Mouse (Mus musculus): Measurements from ENCODE around the gene Atp8a2. TPM values are rescaled to one million over a fixed set of nuclear protein-coding genes. Genes with fewer than 3 reads are reported as not detected.

Gene Atp8a2
- polyA plus RNA-seq, 1 experiment = 17.4 TPM

- TF ChIP-seq CTCF (IDR thresholded peaks at IDR 0.05; ENCODE audit: borderline replicate concordance, extremely low read depth, insufficient read depth, insufficient read length) (peak; percentile 94), POLR2A (IDR thresholded peaks at IDR 0.05; ENCODE audit: borderline replicate concordance, extremely low read depth, insufficient read depth, insufficient read length, poor library complexity, severe bottlenecking) (no peak)
Observed at GRCm38 (mm10) chr14:60015891-60016290, 181.1 kb downstream of the Atp8a2 start.

GRCm38 (mm10) chr14:60001801-60002200 is 195.2 kb downstream of the Atp8a2 start:
- no peak for DNase-seq (ENCODE audit: low read depth)
- TF ChIP-seq CTCF (IDR thresholded peaks at IDR 0.05; ENCODE audit: borderline replicate concordance, extremely low read depth, insufficient read depth, insufficient read length) (no peak), POLR2A (IDR thresholded peaks at IDR 0.05; ENCODE audit: borderline replicate concordance, extremely low read depth, insufficient read depth, insufficient read length, poor library complexity, severe bottlenecking) (no peak)

More at GRCm38 (mm10) chr14:60015891-60016290, 181.1 kb downstream of the Atp8a2 start:
- DNase-seq (ENCODE audit: low read depth) = peak; percentile 94

GRCm38 (mm10) chr14:59988860-59989259 is 208.1 kb downstream of the Atp8a2 start:
- no peak for DNase-seq (ENCODE audit: low read depth)
- TF ChIP-seq POLR2A (IDR thresholded peaks at IDR 0.05; ENCODE audit: borderline replicate concordance, extremely low read depth, insufficient read depth, insufficient read length, poor library complexity, severe bottlenecking) (no peak), CTCF (IDR thresholded peaks at IDR 0.05; ENCODE audit: borderline replicate concordance, extremely low read depth, insufficient read depth, insufficient read length) (peak; percentile 30; the same call in 1 of the 2 replicates)

GRCm38 (mm10) chr14:59987975-59988374 is 209.0 kb downstream of the Atp8a2 start:
- no peak for DNase-seq (ENCODE audit: low read depth)
- no peak for TF ChIP-seq CTCF (IDR thresholded peaks at IDR 0.05; ENCODE audit: borderline replicate concordance, extremely low read depth, insufficient read depth, insufficient read length)
- TF ChIP-seq POLR2A (IDR thresholded peaks at IDR 0.05; ENCODE audit: borderline replicate concordance, extremely low read depth, insufficient read depth, insufficient read length, poor library complexity, severe bottlenecking) = no peak

DNA sequence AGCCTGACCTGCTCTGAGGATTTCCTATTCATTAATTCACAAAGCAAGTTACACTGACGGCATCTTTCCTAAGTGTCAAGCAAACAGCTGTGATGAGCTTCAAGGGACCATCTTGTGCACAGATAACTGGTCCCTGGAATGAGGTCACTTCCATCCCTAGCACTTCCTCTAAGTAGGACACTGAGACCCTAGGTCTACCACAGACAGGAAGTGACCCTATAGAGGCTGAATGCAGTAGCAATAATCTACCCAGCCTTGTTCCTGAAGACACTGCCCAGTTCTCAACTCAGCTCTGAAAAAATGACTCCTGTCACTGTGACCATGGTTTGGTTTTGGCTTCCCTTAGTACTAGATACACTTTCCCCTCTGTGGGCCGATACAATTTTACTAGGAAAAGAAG is 219.0 kb downstream of the Atp8a2 start:
- TF ChIP-seq POLR2A (IDR thresholded peaks at IDR 0.05; ENCODE audit: borderline replicate concordance, extremely low read depth, insufficient read depth, insufficient read length, poor library complexity, severe bottlenecking) = no peak
- no peak for TF ChIP-seq CTCF (IDR thresholded peaks at IDR 0.05; ENCODE audit: borderline replicate concordance, extremely low read depth, insufficient read depth, insufficient read length)
- no peak for DNase-seq (ENCODE audit: low read depth)

DNA sequence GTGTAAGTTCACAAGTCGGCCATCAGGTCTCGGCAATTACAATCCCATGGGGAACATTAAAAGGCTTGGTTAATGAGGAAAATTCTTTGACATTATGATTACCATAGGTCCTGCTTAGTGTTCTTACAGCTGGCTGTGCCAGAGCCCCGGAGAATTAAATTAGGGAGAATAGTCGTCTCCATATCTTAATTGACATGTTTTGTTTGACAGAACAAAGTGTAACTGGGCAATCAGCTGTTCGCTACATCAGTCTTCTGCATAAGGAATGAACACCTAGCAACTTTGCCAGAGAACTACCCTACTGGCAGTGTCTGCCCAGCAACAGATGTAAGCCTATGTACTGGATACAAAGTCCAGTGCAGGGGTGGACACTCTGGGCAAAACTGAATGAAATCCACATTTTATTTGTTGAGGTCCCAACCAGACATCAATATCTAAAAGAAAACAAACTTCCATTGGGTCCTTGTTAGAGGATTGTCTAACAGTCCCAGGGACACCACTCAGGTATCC is 225.7 kb downstream of the Atp8a2 start:
- DNase-seq (ENCODE audit: low read depth) = peak; percentile 80

DNA sequence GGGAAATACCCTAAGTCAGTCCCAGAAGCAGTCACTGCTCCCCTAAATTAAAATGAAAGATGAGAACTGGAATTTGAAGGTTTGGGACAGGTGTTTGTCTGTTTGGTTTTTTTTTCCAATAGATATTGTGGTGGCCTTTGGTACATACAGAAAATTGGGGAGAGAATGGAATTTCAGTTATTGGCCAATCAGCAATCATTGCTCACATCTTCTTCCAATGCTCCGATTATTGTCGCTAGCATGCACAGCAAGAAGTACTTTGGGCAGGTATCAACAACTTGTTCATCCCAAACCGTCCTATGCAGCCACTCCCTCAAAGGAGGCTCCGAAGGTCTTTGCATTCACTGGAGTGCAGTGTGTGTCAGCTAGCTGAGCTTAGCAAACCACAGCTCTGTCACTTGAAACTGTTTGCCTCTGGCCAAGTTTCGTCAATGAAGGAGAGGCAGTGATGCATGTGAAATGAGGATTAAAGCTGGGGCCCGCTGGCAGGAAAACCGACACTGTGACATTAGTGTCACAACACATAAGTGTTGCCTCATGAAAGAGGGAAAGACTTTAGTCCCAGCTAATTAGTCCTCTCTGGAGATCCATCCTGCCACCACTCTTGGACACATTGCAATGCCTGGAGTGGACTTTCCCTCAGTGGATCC is 227.4 kb downstream of the Atp8a2 start:
- peak; percentile 97 for DNase-seq (ENCODE audit: low read depth)
- no peak for TF ChIP-seq CTCF (IDR thresholded peaks at IDR 0.05; ENCODE audit: borderline replicate concordance, extremely low read depth, insufficient read depth, insufficient read length)
- TF ChIP-seq POLR2A (IDR thresholded peaks at IDR 0.05; ENCODE audit: borderline replicate concordance, extremely low read depth, insufficient read depth, insufficient read length, poor library complexity, severe bottlenecking) = no peak

More for the DNA sequence above, 225.7 kb downstream of the Atp8a2 start:
- TF ChIP-seq POLR2A (IDR thresholded peaks at IDR 0.05; ENCODE audit: borderline replicate concordance, extremely low read depth, insufficient read depth, insufficient read length, poor library complexity, severe bottlenecking) = no peak
- TF ChIP-seq CTCF (IDR thresholded peaks at IDR 0.05; ENCODE audit: borderline replicate concordance, extremely low read depth, insufficient read depth, insufficient read length) = no peak

DNA sequence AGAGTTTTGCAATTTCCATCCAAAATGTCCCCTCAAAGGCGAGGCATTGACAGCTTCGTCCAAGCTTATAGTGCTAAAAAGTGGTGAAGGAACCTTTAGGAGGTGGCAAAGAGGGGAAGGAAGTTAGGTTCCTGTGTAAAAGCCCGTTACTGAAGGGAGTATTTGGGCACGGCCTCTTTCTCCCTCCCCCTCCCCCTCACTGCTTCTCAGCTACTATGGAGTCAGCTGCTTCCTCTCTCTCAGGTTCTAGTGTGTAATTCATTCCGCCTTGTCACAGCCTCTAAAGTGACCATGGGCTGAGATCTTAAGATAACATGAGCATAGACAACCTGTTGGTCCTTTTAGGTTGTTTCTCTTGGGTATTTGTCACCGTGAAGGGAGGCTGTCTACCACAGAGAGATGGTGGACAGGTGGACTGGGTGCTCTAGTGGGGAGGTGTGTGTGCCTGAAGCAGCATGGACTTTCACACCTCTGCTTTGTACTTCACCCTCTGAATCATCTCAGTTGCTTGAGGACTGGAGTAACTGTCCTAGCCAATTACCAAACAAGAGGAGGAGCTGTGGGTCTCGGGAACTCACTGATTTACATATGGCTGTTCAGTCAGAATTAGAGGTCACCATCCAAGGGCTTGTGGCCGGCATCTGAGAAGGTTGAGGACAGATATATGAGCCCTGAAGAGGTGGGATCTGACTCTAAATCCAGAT is 229.0 kb downstream of the Atp8a2 start:
- TF ChIP-seq POLR2A (IDR thresholded peaks at IDR 0.05; ENCODE audit: borderline replicate concordance, extremely low read depth, insufficient read depth, insufficient read length, poor library complexity, severe bottlenecking) (no peak), CTCF (IDR thresholded peaks at IDR 0.05; ENCODE audit: borderline replicate concordance, extremely low read depth, insufficient read depth, insufficient read length) (no peak)
- DNase-seq (ENCODE audit: low read depth) = no peak

DNA sequence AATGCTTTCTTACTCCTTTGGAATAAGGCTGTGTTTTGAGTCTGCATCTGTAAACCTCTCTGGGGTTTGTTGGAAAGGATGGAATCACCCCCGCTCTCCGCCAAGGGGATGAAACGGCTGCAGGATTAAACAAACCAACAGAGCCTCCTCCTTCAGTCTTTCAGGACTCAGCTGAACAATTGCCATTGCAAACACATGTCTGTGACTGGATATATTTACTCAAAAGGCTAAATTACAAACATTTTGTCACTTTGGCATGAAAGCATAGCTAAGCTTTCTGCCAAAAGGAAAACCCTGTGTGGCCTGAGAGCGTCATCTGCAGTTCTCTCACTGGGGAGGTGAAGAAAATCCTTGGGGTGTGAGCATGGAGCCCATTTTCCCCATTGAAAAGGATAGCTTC is 230.0 kb downstream of the Atp8a2 start:
- TF ChIP-seq CTCF (IDR thresholded peaks at IDR 0.05; ENCODE audit: borderline replicate concordance, extremely low read depth, insufficient read depth, insufficient read length) (no peak), POLR2A (IDR thresholded peaks at IDR 0.05; ENCODE audit: borderline replicate concordance, extremely low read depth, insufficient read depth, insufficient read length, poor library complexity, severe bottlenecking) (no peak)
- peak; percentile 19 for DNase-seq (ENCODE audit: low read depth)

- no peak for DNase-seq (ENCODE audit: low read depth)
- no peak for TF ChIP-seq POLR2A (IDR thresholded peaks at IDR 0.05; ENCODE audit: borderline replicate concordance, extremely low read depth, insufficient read depth, insufficient read length, poor library complexity, severe bottlenecking)
- TF ChIP-seq CTCF (IDR thresholded peaks at IDR 0.05; ENCODE audit: borderline replicate concordance, extremely low read depth, insufficient read depth, insufficient read length) = no peak
Observed at GRCm38 (mm10) chr14:59964569-59964968, 232.4 kb downstream of the Atp8a2 start.

- TF ChIP-seq POLR2A (IDR thresholded peaks at IDR 0.05; ENCODE audit: borderline replicate concordance, extremely low read depth, insufficient read depth, insufficient read length, poor library complexity, severe bottlenecking) (no peak), CTCF (IDR thresholded peaks at IDR 0.05; ENCODE audit: borderline replicate concordance, extremely low read depth, insufficient read depth, insufficient read length) (no peak)
- peak; percentile 80 for DNase-seq (ENCODE audit: low read depth)
Observed at GRCm38 (mm10) chr14:59960961-59961360, 236.0 kb downstream of the Atp8a2 start.
